Mouse (Mus musculus): ENCODE measurements at regions not wholly inside any gene's neighbourhood (a gene's known extent, or its start where the extent isn't known, plus 50 kb on each side); places are given as distances from the start of the nearest gene placed in this dataset.

DNA sequence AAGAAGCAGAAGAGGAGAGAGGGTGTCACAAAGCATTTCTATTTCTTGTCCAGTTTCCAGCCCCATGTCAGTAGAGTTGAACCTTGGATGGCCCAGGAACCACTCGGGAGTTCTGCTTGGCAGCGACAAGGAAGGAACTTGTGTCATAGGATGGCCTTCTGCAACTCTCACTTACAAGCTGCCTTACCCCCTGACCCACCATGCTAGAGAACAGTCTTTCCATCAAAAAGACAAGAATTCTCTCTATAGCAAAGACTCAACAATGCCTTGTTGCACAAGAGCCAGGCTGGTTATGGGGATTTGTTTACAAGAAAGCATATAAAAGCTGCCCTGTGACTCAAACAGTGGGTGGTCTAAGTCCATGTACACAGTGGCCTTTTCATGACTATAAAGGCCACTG lies 1852.4 kb upstream of the 5930422O12Rik start:
- Histone ChIP-seq H3K27ac (ENCODE audit: insufficient read depth, low read depth) (no peak overlapping the region), H3K4me3 (replicated peaks in 1 of 3; ENCODE audit: low read depth in 2 of 3, low read length in 2 of 3, poor library complexity in 1 of 3) (no peak overlapping the region), H3K36me3 (replicated peaks in 1 of 2; ENCODE audit: control insufficient read depth in 1 of 2, insufficient read depth in 1 of 2, low read length in 1 of 2) (no peaks in the 10 kb centered on the region), H3K4me2 (ENCODE audit: insufficient read depth, low read depth, poor library complexity, severe bottlenecking) (no peak overlapping the region), H3K79me2 (replicated peaks; ENCODE audit: control insufficient read depth, extremely low read depth, insufficient read depth, poor library complexity, severe bottlenecking) (no peaks in the 10 kb centered on the region), H3K4me1 (ENCODE audit: control insufficient read depth in 1 of 2, insufficient read depth in 2 of 2) (no peaks in the 10 kb centered on the region), H3K9me3 (replicated peaks; ENCODE audit: low read length) (no peaks in the 10 kb centered on the region), H3K9ac (ENCODE audit: insufficient read depth, low read depth) (no peak overlapping the region), H3K27me3 (replicated peaks) (no peaks in the 10 kb centered on the region)
- TF ChIP-seq GABPA (IDR thresholded peaks at IDR 0.05; ENCODE audit: insufficient replicate concordance, low read depth, low read length): no peak
- in situ Hi-C loops (cut with MboI; ENCODE audit: low pct_ligation_motif_present, low pct_unique_long_range_greater_than_20kb, low sequenced_read_pairs): no loop called here
- no peak for DNase-seq (ENCODE audit: extremely low read depth)
- dilution Hi-C loops (cut with MboI; ENCODE audit: extremely low pct_ligation_motif_present, extremely low pct_unique_long_range_greater_than_20kb, low sequenced_read_pairs): no loop called here

DNA sequence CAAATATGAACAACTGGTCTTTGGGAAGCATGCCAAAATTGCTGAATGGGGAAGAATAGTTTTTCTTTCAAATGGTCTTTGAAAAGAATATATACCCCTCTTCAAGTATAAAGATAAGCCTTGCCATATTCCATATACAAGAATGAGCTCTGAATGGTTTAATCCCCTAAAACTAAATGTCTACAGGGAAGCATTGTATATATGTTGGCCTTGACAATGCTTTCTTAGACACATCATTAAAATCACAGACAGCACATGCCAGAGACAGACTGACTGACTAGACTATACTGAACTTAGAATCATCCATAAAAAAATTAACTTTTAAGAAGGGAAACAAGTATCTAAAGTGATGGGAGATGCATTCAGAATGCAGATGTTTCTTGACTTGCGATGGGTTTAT lies 1843.8 kb upstream of the 5930422O12Rik start:
- no peaks in the 10 kb centered on the region for H3K4me1 ChIP-seq (ENCODE audit: control insufficient read depth in 1 of 2, insufficient read depth in 2 of 2)
- no peak overlapping the region for H3K9ac ChIP-seq (ENCODE audit: insufficient read depth, low read depth)
- dilution Hi-C loops (cut with MboI; ENCODE audit: extremely low pct_ligation_motif_present, extremely low pct_unique_long_range_greater_than_20kb, low sequenced_read_pairs) (no loop called here), in situ Hi-C loops (cut with MboI; ENCODE audit: low pct_ligation_motif_present, low pct_unique_long_range_greater_than_20kb, low sequenced_read_pairs) (no loop called here)
- H3K4me2 ChIP-seq (ENCODE audit: insufficient read depth, low read depth, poor library complexity, severe bottlenecking): no peak overlapping the region
- TF ChIP-seq NELFE (IDR thresholded peaks at IDR 0.05; ENCODE audit: low read depth, low read length): no peak
- no peak for TF ChIP-seq SMC3 (IDR thresholded peaks at IDR 0.05; ENCODE audit: low read depth, low read length)
- TF ChIP-seq MAFK (IDR thresholded peaks at IDR 0.05; ENCODE audit: insufficient replicate concordance, low read length): no peak
- TF ChIP-seq BHLHE40 (IDR thresholded peaks at IDR 0.05; ENCODE audit: low read depth, low read length): no peak
- TF ChIP-seq UBTF (IDR thresholded peaks at IDR 0.05; ENCODE audit: low read depth, low read length): no peak
- no peak for TF ChIP-seq MAZ (IDR thresholded peaks at IDR 0.05; ENCODE audit: low read depth, low read length)
- no peak for TF ChIP-seq MEF2A (IDR thresholded peaks at IDR 0.05; ENCODE audit: borderline replicate concordance, low read depth, low read length)
- TF ChIP-seq TBP (conservative IDR thresholded peaks at IDR 0.05; ENCODE audit: low read depth, low read length): no peak
- TF ChIP-seq USF1 (IDR thresholded peaks at IDR 0.05; ENCODE audit: low read depth, low read length): no peak
- TF ChIP-seq ZNF384 (IDR thresholded peaks at IDR 0.05; ENCODE audit: low read depth, low read length): no peak
- TF ChIP-seq ZC3H11A (IDR thresholded peaks at IDR 0.05; ENCODE audit: low read depth, low read length): no peak
- H3K27me3 ChIP-seq (replicated peaks): no peaks in the 10 kb centered on the region
- no peaks in the 10 kb centered on the region for H3K36me3 ChIP-seq (replicated peaks in 1 of 2; ENCODE audit: control insufficient read depth in 1 of 2, insufficient read depth in 1 of 2, low read length in 1 of 2)
- H3K27ac ChIP-seq (ENCODE audit: insufficient read depth, low read depth): no peak overlapping the region
- no peak for DNase-seq (ENCODE audit: extremely low read depth)
- H3K79me2 ChIP-seq (replicated peaks; ENCODE audit: control insufficient read depth, extremely low read depth, insufficient read depth, poor library complexity, severe bottlenecking): no peaks in the 10 kb centered on the region
- H3K9me3 ChIP-seq (replicated peaks; ENCODE audit: low read length): no peaks in the 10 kb centered on the region
- no peak overlapping the region for H3K4me3 ChIP-seq (replicated peaks in 1 of 3; ENCODE audit: low read depth in 2 of 3, low read length in 2 of 3, poor library complexity in 1 of 3)

DNA sequence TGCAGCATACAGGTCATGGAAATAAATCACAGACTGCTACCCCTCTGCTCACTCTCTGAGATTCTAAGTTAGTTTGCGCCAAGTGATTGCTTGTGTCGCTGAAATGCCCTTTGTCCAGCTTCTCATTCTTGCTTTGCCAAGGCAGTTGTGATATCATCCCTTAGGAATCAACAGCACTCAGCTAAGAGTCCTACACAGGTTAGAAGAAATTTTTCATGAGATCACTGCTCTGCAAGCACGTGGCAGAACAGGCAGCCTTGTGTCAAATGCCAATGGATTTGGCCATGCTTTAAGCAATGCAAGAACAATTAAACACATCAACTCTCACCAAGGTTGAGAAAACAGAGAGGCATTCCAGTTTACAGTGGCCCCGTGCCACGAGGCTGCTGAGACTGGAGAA lies 1829.0 kb upstream of the 5930422O12Rik start:
- Histone ChIP-seq H3K27me3 (replicated peaks) (no peaks in the 10 kb centered on the region), H3K27ac (ENCODE audit: insufficient read depth, low read depth) (no peak overlapping the region), H3K79me2 (replicated peaks; ENCODE audit: control insufficient read depth, extremely low read depth, insufficient read depth, poor library complexity, severe bottlenecking) (no peaks in the 10 kb centered on the region), H3K4me1 (ENCODE audit: control insufficient read depth in 1 of 2, insufficient read depth in 2 of 2) (peaks cover 0 to 28% of the 10 kb centered on the region in 2 experiments; a peak in 3 of 4 replicates), H3K9me3 (replicated peaks; ENCODE audit: low read length) (no peaks in the 10 kb centered on the region), H3K4me2 (ENCODE audit: insufficient read depth, low read depth, poor library complexity, severe bottlenecking) (no peak overlapping the region), H3K4me3 (replicated peaks in 1 of 3; ENCODE audit: low read depth in 2 of 3, low read length in 2 of 3, poor library complexity in 1 of 3) (no peak overlapping the region), H3K36me3 (replicated peaks in 1 of 2; ENCODE audit: control insufficient read depth in 1 of 2, insufficient read depth in 1 of 2, low read length in 1 of 2) (no peaks in the 10 kb centered on the region), H3K9ac (ENCODE audit: insufficient read depth, low read depth) (no peak overlapping the region)
- in situ Hi-C loops (cut with MboI; ENCODE audit: low pct_ligation_motif_present, low pct_unique_long_range_greater_than_20kb, low sequenced_read_pairs) (no loop called here), dilution Hi-C loops (cut with MboI; ENCODE audit: extremely low pct_ligation_motif_present, extremely low pct_unique_long_range_greater_than_20kb, low sequenced_read_pairs) (no loop called here)
- no peak for DNase-seq (ENCODE audit: extremely low read depth)
- TF ChIP-seq RCOR1 (conservative IDR thresholded peaks at IDR 0.05; ENCODE audit: low read depth, low read length): no peak
- TF ChIP-seq NRF1 (IDR thresholded peaks at IDR 0.05; ENCODE audit: low read depth, low read length): no peak
- no peak for TF ChIP-seq ZNF384 (IDR thresholded peaks at IDR 0.05; ENCODE audit: low read depth, low read length)
- TF ChIP-seq NELFE (IDR thresholded peaks at IDR 0.05; ENCODE audit: low read depth, low read length): no peak
- TF ChIP-seq E2F4 (IDR thresholded peaks at IDR 0.05; ENCODE audit: insufficient replicate concordance, low read depth, low read length): no peak
- TF ChIP-seq TBP (conservative IDR thresholded peaks at IDR 0.05; ENCODE audit: low read depth, low read length): no peak
- TF ChIP-seq CHD1 (IDR thresholded peaks at IDR 0.05; ENCODE audit: low read depth, low read length): no peak
- no peak for TF ChIP-seq MAFK (IDR thresholded peaks at IDR 0.05; ENCODE audit: insufficient replicate concordance, low read length)
- no peak for TF ChIP-seq SMC3 (IDR thresholded peaks at IDR 0.05; ENCODE audit: low read depth, low read length)
